Mouse (Mus musculus): ENCODE results near the gene Mta3. TPM values are rescaled to one million over a fixed set of nuclear protein-coding genes. Genes with fewer than 3 reads are reported as not detected.
A peak's percentile ranks its signal among the peaks of the same experiment; 100 is the strongest.

Gene Mta3
- polyA plus RNA-seq, 2 experiments = 43.1 to 47.8 TPM

DNA sequence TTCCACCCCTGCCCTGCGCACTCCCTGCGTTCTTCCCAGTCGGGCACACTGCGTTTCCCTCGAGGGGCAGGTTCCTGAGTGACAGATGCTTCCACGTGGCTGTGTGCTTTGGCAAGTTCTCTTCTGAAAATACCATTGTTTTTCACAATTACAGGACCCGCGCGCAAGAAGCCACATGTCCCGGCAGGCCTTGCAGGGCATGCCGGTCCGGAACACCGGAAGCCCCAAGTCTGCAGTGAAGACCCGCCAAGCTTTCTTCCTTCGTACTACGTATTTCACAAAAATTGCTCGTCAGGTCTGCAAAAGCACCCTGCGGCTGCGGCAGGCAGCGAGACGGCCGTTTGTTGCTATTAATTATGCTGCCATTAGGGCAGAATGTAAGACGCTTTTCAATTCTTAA lies 86.4 kb downstream of the Mta3 start:
- H3K9me3 ChIP-seq (ENCODE audit: control insufficient read depth, low read length) = no peaks in the 10 kb centered on the region
- H3K4me3 ChIP-seq (replicated peaks; ENCODE audit: low read length) = no peak overlapping the region
- no peak overlapping the region for H3K27ac ChIP-seq (replicated peaks; ENCODE audit: low read depth, low read length)
- peaks cover 33% of the 10 kb centered on the region for H3K36me3 ChIP-seq (ENCODE audit: control insufficient read depth, insufficient read depth, low read length)
- peak overlapping the region; percentile 34 for H3K9ac ChIP-seq (ENCODE audit: low read depth, low read length, severe bottlenecking)
- H3K4me1 ChIP-seq (ENCODE audit: control insufficient read depth, insufficient read depth, low read length) = no peaks in the 10 kb centered on the region
- no peak for ATAC-seq (ENCODE audit: low FRiP score, low read depth)
- no peak for DNase-seq (ENCODE audit: low spot score)
- TF ChIP-seq POLR2A (IDR thresholded peaks at IDR 0.05; ENCODE audit: borderline replicate concordance, extremely low read depth, insufficient read depth, insufficient read length) = no peak
- H3K27me3 ChIP-seq (ENCODE audit: control insufficient read depth, insufficient read depth, low read length) = no peaks in the 10 kb centered on the region
- peak overlapping the region; percentile 20 for H3K4me2 ChIP-seq (replicated peaks; ENCODE audit: low read depth, low read length, severe bottlenecking)
- 55% methylated on average over 23 of the region's 23 CpGs for WGBS

DNA sequence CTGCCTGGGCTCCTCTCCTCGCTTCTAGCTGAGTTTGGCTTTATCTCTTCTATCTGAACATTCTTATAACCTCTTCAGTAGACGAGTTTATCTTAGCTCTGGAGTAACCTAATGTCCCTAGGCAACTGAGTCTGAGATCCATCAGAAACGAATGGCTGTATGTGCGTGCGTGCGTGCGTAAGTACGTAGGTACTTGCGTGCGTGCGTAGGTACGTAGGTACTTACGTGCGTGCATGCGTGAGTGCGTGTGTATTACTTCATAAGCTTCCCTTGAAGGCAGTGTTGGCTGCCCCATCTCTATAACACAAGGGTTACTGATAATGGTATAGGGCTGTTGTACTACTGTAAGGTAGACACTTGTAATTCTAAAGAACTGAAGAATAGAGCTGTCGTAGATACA lies 89.2 kb downstream of the Mta3 start:
- 96% methylated on average over 17 of the region's 17 CpGs for WGBS
- no peak overlapping the region for H3K27ac ChIP-seq (replicated peaks; ENCODE audit: low read depth, low read length)
- no peak overlapping the region for H3K4me2 ChIP-seq (replicated peaks; ENCODE audit: low read depth, low read length, severe bottlenecking)
- H3K36me3 ChIP-seq (ENCODE audit: control insufficient read depth, insufficient read depth, low read length) = peaks cover 18% of the 10 kb centered on the region
- H3K4me3 ChIP-seq (replicated peaks; ENCODE audit: low read length) = no peak overlapping the region
- ATAC-seq (ENCODE audit: low FRiP score, low read depth) (no peak), DNase-seq (ENCODE audit: low spot score) (no peak)
- no peaks in the 10 kb centered on the region for H3K4me1 ChIP-seq (ENCODE audit: control insufficient read depth, insufficient read depth, low read length)
- H3K9me3 ChIP-seq (ENCODE audit: control insufficient read depth, low read length) = no peaks in the 10 kb centered on the region
- H3K27me3 ChIP-seq (ENCODE audit: control insufficient read depth, insufficient read depth, low read length) = no peaks in the 10 kb centered on the region
- no peak for TF ChIP-seq POLR2A (IDR thresholded peaks at IDR 0.05; ENCODE audit: borderline replicate concordance, extremely low read depth, insufficient read depth, insufficient read length)
- no peak overlapping the region for H3K9ac ChIP-seq (ENCODE audit: low read depth, low read length, severe bottlenecking)

- no peak overlapping the region for H3K4me3 ChIP-seq (replicated peaks; ENCODE audit: low read length)
- TF ChIP-seq POLR2A (IDR thresholded peaks at IDR 0.05; ENCODE audit: borderline replicate concordance, extremely low read depth, insufficient read depth, insufficient read length) = no peak
- no peak for DNase-seq (ENCODE audit: low spot score)
- H3K36me3 ChIP-seq (ENCODE audit: control insufficient read depth, insufficient read depth, low read length) = peaks cover 20% of the 10 kb centered on the region
- H3K4me2 ChIP-seq (replicated peaks; ENCODE audit: low read depth, low read length, severe bottlenecking) = no peak overlapping the region
- no peak for ATAC-seq (ENCODE audit: low FRiP score, low read depth)
- H3K27ac ChIP-seq (replicated peaks; ENCODE audit: low read depth, low read length) = no peak overlapping the region
- 88% methylated on average over 11 of the region's 11 CpGs for WGBS
- no peaks in the 10 kb centered on the region for H3K4me1 ChIP-seq (ENCODE audit: control insufficient read depth, insufficient read depth, low read length)
- no peak overlapping the region for H3K9ac ChIP-seq (ENCODE audit: low read depth, low read length, severe bottlenecking)
- no peaks in the 10 kb centered on the region for H3K9me3 ChIP-seq (ENCODE audit: control insufficient read depth, low read length)
- H3K27me3 ChIP-seq (ENCODE audit: control insufficient read depth, insufficient read depth, low read length) = no peaks in the 10 kb centered on the region
Measured at GRCm38 (mm10) chr17:83799506-83800050, 93.6 kb downstream of the Mta3 start.

DNA sequence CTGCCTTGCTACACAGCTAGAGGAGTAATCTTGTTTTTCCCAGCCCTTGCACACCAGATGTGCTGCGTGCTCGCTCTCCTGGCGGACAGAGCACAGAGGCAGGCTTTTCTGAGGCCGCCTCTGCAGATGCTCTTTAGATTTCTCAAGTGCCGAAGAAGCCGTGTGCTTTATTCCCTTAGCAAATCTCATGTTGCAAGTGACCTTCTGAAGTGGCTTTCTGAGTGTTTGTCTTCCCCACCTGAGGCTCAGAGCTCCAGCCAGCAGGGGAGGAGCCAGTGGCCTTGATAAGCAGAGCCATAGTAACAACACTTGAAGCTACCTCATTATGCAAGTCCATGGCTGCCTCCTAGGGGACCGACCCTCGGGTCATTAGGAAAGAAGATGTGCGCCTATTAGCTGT lies 98.0 kb downstream of the Mta3 start:
- TF ChIP-seq POLR2A (IDR thresholded peaks at IDR 0.05; ENCODE audit: borderline replicate concordance, extremely low read depth, insufficient read depth, insufficient read length) = no peak
- no peaks in the 10 kb centered on the region for H3K4me1 ChIP-seq (ENCODE audit: control insufficient read depth, insufficient read depth, low read length)
- H3K9me3 ChIP-seq (ENCODE audit: control insufficient read depth, low read length) = no peaks in the 10 kb centered on the region
- DNase-seq (ENCODE audit: low spot score) (no peak), ATAC-seq (ENCODE audit: low FRiP score, low read depth) (0 out of 2 replicates have a peak, but pooled peaks have one; percentile 12)
- no peak overlapping the region for H3K27ac ChIP-seq (replicated peaks; ENCODE audit: low read depth, low read length)
- WGBS = 81% methylated on average over 9 of the region's 9 CpGs
- H3K4me3 ChIP-seq (replicated peaks; ENCODE audit: low read length) = no peak overlapping the region
- H3K4me2 ChIP-seq (replicated peaks; ENCODE audit: low read depth, low read length, severe bottlenecking) = no peak overlapping the region
- no peaks in the 10 kb centered on the region for H3K27me3 ChIP-seq (ENCODE audit: control insufficient read depth, insufficient read depth, low read length)
- no peak overlapping the region for H3K9ac ChIP-seq (ENCODE audit: low read depth, low read length, severe bottlenecking)
- peaks cover 39% of the 10 kb centered on the region for H3K36me3 ChIP-seq (ENCODE audit: control insufficient read depth, insufficient read depth, low read length)

- TF ChIP-seq POLR2A (IDR thresholded peaks at IDR 0.05; ENCODE audit: borderline replicate concordance, extremely low read depth, insufficient read depth, insufficient read length) = no peak
- Histone ChIP-seq H3K4me3 (replicated peaks; ENCODE audit: low read length) (no peak overlapping the region), H3K27ac (replicated peaks; ENCODE audit: low read depth, low read length) (no peak overlapping the region), H3K36me3 (ENCODE audit: control insufficient read depth, insufficient read depth, low read length) (peaks cover 50% of the 10 kb centered on the region), H3K27me3 (ENCODE audit: control insufficient read depth, insufficient read depth, low read length) (no peaks in the 10 kb centered on the region), H3K4me1 (ENCODE audit: control insufficient read depth, insufficient read depth, low read length) (no peaks in the 10 kb centered on the region), H3K9me3 (ENCODE audit: control insufficient read depth, low read length) (no peaks in the 10 kb centered on the region), H3K4me2 (replicated peaks; ENCODE audit: low read depth, low read length, severe bottlenecking) (no peak overlapping the region), H3K9ac (ENCODE audit: low read depth, low read length, severe bottlenecking) (no peak overlapping the region)
- ATAC-seq (ENCODE audit: low FRiP score, low read depth) (no peak), DNase-seq (ENCODE audit: low spot score) (no peak)
- 91% methylated on average over 9 of the region's 9 CpGs for WGBS
Measured at GRCm38 (mm10) chr17:83805078-83805477, 99.1 kb downstream of the Mta3 start.

DNA sequence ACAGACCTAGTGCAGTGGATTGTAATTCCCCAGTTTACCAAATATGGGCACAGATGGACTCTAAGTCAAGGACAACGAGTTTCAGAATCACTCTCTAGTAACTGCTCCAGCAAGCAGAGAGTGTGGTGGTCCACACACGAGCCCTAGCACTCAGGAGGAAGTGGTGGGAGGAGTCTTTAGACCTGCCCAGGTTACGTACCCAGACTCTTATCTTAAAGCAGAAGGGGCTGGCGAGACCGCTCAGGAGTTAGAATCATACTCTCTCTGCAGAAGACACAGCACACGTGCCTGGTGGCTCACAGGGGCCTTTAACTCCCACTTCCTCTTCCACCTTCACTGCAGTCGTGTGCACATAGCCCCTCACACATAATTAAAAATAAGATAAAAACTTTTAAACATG lies 101.4 kb downstream of the Mta3 start:
- ATAC-seq (ENCODE audit: low FRiP score, low read depth) (no peak), DNase-seq (ENCODE audit: low spot score) (no peak)
- H3K4me1 ChIP-seq (ENCODE audit: control insufficient read depth, insufficient read depth, low read length) = no peaks in the 10 kb centered on the region
- WGBS = 69% methylated on average over 7 of the region's 7 CpGs
- H3K36me3 ChIP-seq (ENCODE audit: control insufficient read depth, insufficient read depth, low read length) = peaks cover 53% of the 10 kb centered on the region
- no peaks in the 10 kb centered on the region for H3K27me3 ChIP-seq (ENCODE audit: control insufficient read depth, insufficient read depth, low read length)
- H3K9me3 ChIP-seq (ENCODE audit: control insufficient read depth, low read length) = no peaks in the 10 kb centered on the region
- no peak for TF ChIP-seq POLR2A (IDR thresholded peaks at IDR 0.05; ENCODE audit: borderline replicate concordance, extremely low read depth, insufficient read depth, insufficient read length)
- H3K9ac ChIP-seq (ENCODE audit: low read depth, low read length, severe bottlenecking) = no peak overlapping the region
- no peak overlapping the region for H3K4me3 ChIP-seq (replicated peaks; ENCODE audit: low read length)
- no peak overlapping the region for H3K4me2 ChIP-seq (replicated peaks; ENCODE audit: low read depth, low read length, severe bottlenecking)
- no peak overlapping the region for H3K27ac ChIP-seq (replicated peaks; ENCODE audit: low read depth, low read length)

Data from limb, embryonic 14.5 days (tissue).